Mouse (Mus musculus) bone marrow macrophage, adult 2 months (primary cell): ENCODE results near the gene Gm9195. TPM values are rescaled to one million over a fixed set of nuclear protein-coding genes. Genes with fewer than 3 reads are reported as not detected.

Source experiments
- H3K27ac ChIP-seq: 2 replicates; pipeline ENCODE4 v1.5.1; 2012; ENCODE audit warnings: low read depth, low read length; ENCODE audit not compliant: insufficient read depth
- H3K4me1 ChIP-seq: 2 replicates; pipeline ENCODE4 v1.6.1; 2012; ENCODE audit warnings: low read length; ENCODE audit not compliant: control insufficient read depth, insufficient read depth
- H3K4me3 ChIP-seq: 2 replicates; pipeline ENCODE4 v1.5.1; 2012; ENCODE audit warnings: mild to moderate bottlenecking, low read length, moderate library complexity; ENCODE audit not compliant: insufficient read depth
- CTCF ChIP-seq: IDR thresholded peaks from 2 replicates; pipeline ENCODE4 v1.5.1; 2012; ENCODE audit warnings: low read depth, mild to moderate bottlenecking, low read length, moderate library complexity
- POLR2A ChIP-seq: IDR thresholded peaks from 2 replicates; pipeline ENCODE4 v1.6.1; 2012; ENCODE audit warnings: mild to moderate bottlenecking, low read depth, low read length, borderline replicate concordance
- polyA plus RNA-seq: library from polyadenylated mRNA; stranded (reverse); fragments of >200 nt; gene quantifications from 2 replicates; pipeline ENCODE4 v1.2.4, GENCODE M21; 2012; ENCODE audit not compliant: missing spikeins, insufficient read depth, insufficient read length

The Gm9195 gene
- not detected in 2 replicates for polyA plus RNA-seq

- Histone ChIP-seq H3K4me3 (no peak within 1 kb of the TSS), H3K4me1 (no peaks in the 10 kb centered on the region), H3K27ac (no peak within 1 kb of the TSS)
- no peak for TF ChIP-seq CTCF
- TF ChIP-seq POLR2A: no peak
Measured at GRCm38 (mm10) chr14:72491738-72492137, at the start of gene Gm9195. Gene Gm9195 (minus strand): TSS chr14:72491838.

- H3K27ac ChIP-seq: no peak overlapping the region
- peaks cover 8% of the 10 kb centered on the region; the same call in 1 of the 2 replicates for H3K4me1 ChIP-seq
- TF ChIP-seq POLR2A (no peak), CTCF (no peak)
- no peak overlapping the region for H3K4me3 ChIP-seq
Measured at GRCm38 (mm10) chr14:72536392-72537017, 44.9 kb upstream of the Gm9195 start.

GRCm38 (mm10) chr14:72533862-72534261 is 42.2 kb upstream of the Gm9195 start:
- Histone ChIP-seq H3K4me3 (no peak overlapping the region), H3K27ac (no peak overlapping the region), H3K4me1 (peaks cover 8% of the 10 kb centered on the region; the same call in 1 of the 2 replicates)
- no peak for TF ChIP-seq CTCF
- TF ChIP-seq POLR2A: no peak

- H3K4me3 ChIP-seq: peak overlapping the region; percentile 39
- TF ChIP-seq POLR2A (no peak), CTCF (no peak)
- H3K4me1 ChIP-seq: peaks cover 8% of the 10 kb centered on the region; the same call in 1 of the 2 replicates
- H3K27ac ChIP-seq: no peak overlapping the region
Measured at GRCm38 (mm10) chr14:72532028-72532917, 40.6 kb upstream of the Gm9195 start.

GRCm38 (mm10) chr14:72527126-72527525 is 35.5 kb upstream of the Gm9195 start:
- no peaks in the 10 kb centered on the region for H3K4me1 ChIP-seq
- TF ChIP-seq CTCF (no peak), POLR2A (no peak)
- no peak overlapping the region for H3K4me3 ChIP-seq
- H3K27ac ChIP-seq: no peak overlapping the region

GRCm38 (mm10) chr14:72519561-72519960 is 27.9 kb upstream of the Gm9195 start:
- Histone ChIP-seq H3K4me3 (no peak overlapping the region), H3K27ac (no peak overlapping the region), H3K4me1 (no peaks in the 10 kb centered on the region)
- no peak for TF ChIP-seq POLR2A
- no peak for TF ChIP-seq CTCF

GRCm38 (mm10) chr14:72518786-72519185 is 27.1 kb upstream of the Gm9195 start:
- Histone ChIP-seq H3K4me3 (no peak overlapping the region), H3K4me1 (no peaks in the 10 kb centered on the region), H3K27ac (no peak overlapping the region)
- TF ChIP-seq POLR2A: no peak
- TF ChIP-seq CTCF: no peak

- no peak for TF ChIP-seq CTCF
- no peak for TF ChIP-seq POLR2A
- H3K4me3 ChIP-seq: no peak overlapping the region
- no peaks in the 10 kb centered on the region for H3K4me1 ChIP-seq
- no peak overlapping the region for H3K27ac ChIP-seq
Measured at GRCm38 (mm10) chr14:72516376-72516775, 24.7 kb upstream of the Gm9195 start.

GRCm38 (mm10) chr14:72506723-72507420 is 15.2 kb upstream of the Gm9195 start:
- Histone ChIP-seq H3K4me3 (no peak overlapping the region; the same call in 1 of the 2 replicates), H3K27ac (no peak overlapping the region), H3K4me1 (no peaks in the 10 kb centered on the region)
- no peak for TF ChIP-seq CTCF
- TF ChIP-seq POLR2A: no peak
